ENCODE assay signal across 15 mouse cellular contexts in genomic region chr10:120911971-120912370, GRCm38 (mm10). TPM values are rescaled to one million over a fixed set of nuclear protein-coding genes. Genes with fewer than 3 reads are reported as not detected.
A peak's percentile ranks its signal among the peaks of the same experiment; 100 is the strongest.
DNase-seq lines count a peak whose midpoint lies in the region; ATAC-seq and TF ChIP-seq lines count a peak whose summit lies in the region.
"Had no signal": no experiment of that assay in that cellular context is flagged by ENCODE, and none has a peak within 500 bp of the region (broad histone marks: within the 10 kb centered on the region; RNA-seq: fewer than 3 reads in every experiment).

No protein-coding gene starts in this region.

- TF ChIP-seq POLR2A in ES-Bruce4 (IDR thresholded peaks at IDR 0.05; ENCODE audit: insufficient read depth, low read length): no peak

- DNase-seq in layer of hippocampus, adult 2 months (ENCODE audit: low spot score in 2 of 2): no peak
- DNase-seq in layer of hippocampus, adult 11-12 months (ENCODE audit: low spot score): no peak
- DNase-seq in A20 (ENCODE audit: low read depth, low spot score): peak; percentile 32
- DNase-seq in induced T-regulatory cell, adult 2 months (ENCODE audit: low read depth): peak; percentile 25
- no peak for DNase-seq in ovary, adult 18-20 months (ENCODE audit: low spot score)
- no peak for DNase-seq in layer of hippocampus, adult 8-10 months (ENCODE audit: low spot score in 2 of 2)
- DNase-seq: adrenal gland, adult 2 months; right cerebral cortex, adult 18-20 months had no signal

- H3K9me3 ChIP-seq in ES-Bruce4 (replicated peaks; ENCODE audit: control insufficient read depth, insufficient read depth, low read length, poor library complexity, severe bottlenecking): no peaks in the 10 kb centered on the region
- H3K9me3 ChIP-seq: heart, embryonic 15.5 days; neural tube, embryonic 15.5 days had no signal

- no peaks in the 10 kb centered on the region for H3K27me3 ChIP-seq in ES-Bruce4 (ENCODE audit: control insufficient read depth, insufficient read depth, low read length, poor library complexity, severe bottlenecking)
- H3K27me3 ChIP-seq: heart, embryonic 15.5 days; neural tube, embryonic 15.5 days had no signal

- no peak overlapping the region for H3K9ac ChIP-seq in ES-Bruce4 (ENCODE audit: low read depth, poor library complexity, severe bottlenecking)
- H3K9ac ChIP-seq: heart, embryonic 15.5 days; neural tube, embryonic 15.5 days had no signal

- no peaks in the 10 kb centered on the region for H3K36me3 ChIP-seq in ES-Bruce4 (ENCODE audit: control insufficient read depth, insufficient read depth, low read length, poor library complexity, severe bottlenecking)
- H3K36me3 ChIP-seq: heart, embryonic 15.5 days; neural tube, embryonic 15.5 days had no signal

- TF ChIP-seq CTCF in layer of hippocampus, adult 2 months (conservative IDR thresholded peaks at IDR 0.05): peak; percentile 61
- peak; percentile 31 for TF ChIP-seq CTCF in ES-Bruce4 (IDR thresholded peaks at IDR 0.05; ENCODE audit: low read depth, low read length)

- ATAC-seq in erythroblast, adult 5-6 weeks (replicated peaks; ENCODE audit: low FRiP score, poor library complexity, severe bottlenecking): no peak
- ATAC-seq: forebrain, embryonic 14.5 days; inflammation-experienced regulatory T-cells, adult 6 months; midbrain, embryonic 16.5 days had no signal

- no peak for TF ChIP-seq EP300 in ES-Bruce4 (IDR thresholded peaks at IDR 0.05; ENCODE audit: insufficient read depth, low read depth, low read length)

- 0 out of 2 replicates have a peak overlapping the region, but pooled peaks have one; percentile 2 for H3K27ac ChIP-seq in layer of hippocampus, adult 2 months
- no peak overlapping the region for H3K27ac ChIP-seq in ES-Bruce4 (ENCODE audit: insufficient read depth, low read length)
- H3K27ac ChIP-seq: heart, embryonic 15.5 days; neural tube, embryonic 15.5 days had no signal

- H3K4me1 ChIP-seq in ES-Bruce4 (ENCODE audit: control insufficient read depth, insufficient read depth, low read length): peaks cover 1% of the 10 kb centered on the region
- H3K4me1 ChIP-seq: neural tube, embryonic 15.5 days had no signal

- H3K4me3 ChIP-seq in layer of hippocampus, adult 2 months: no peak overlapping the region
- H3K4me3 ChIP-seq in ES-Bruce4 (ENCODE audit: low read depth, low read length): no peak overlapping the region
- H3K4me3 ChIP-seq: heart, embryonic 15.5 days; neural tube, embryonic 15.5 days had no signal

RNA-seq across cellular contexts. Expression of gene Msrb3, which starts 13.1 kb away (rescaled TPM):
- 1 to 10 TPM; 4.0 to 4.9 TPM for total RNA-seq in layer of hippocampus, adult 2 months (2021)
- polyA plus RNA-seq in ES-Bruce4 (2011; ENCODE audit: insufficient read depth, insufficient read length, low read depth, missing spikeins): 2.6 and 3.2 TPM in 2 replicates
- total RNA-seq in erythroblast, adult 5-6 weeks (2015; ENCODE audit: low replicate concordance): not detected in 2 replicates
- total RNA-seq in erythroblast, adult 5-6 weeks (2017; ENCODE audit: low replicate concordance): 0.09 and 1.3 TPM in 2 replicates
- 1 to 10 TPM; 3.7 to 5.1 (median 4.7) TPM for total RNA-seq in layer of hippocampus, adult 8-10 months (2022)

Comparison
In these comparisons a context has a peak if more than half of its experiments do, and no peak if none do; other contexts are left out.
1. DNase-seq: peak in A20 (single experiment) and induced T-regulatory cell, adult 2 months (single experiment); none in layer of hippocampus, adult 2 months (0 of 2), layer of hippocampus, adult 11-12 months (single experiment), ovary, adult 18-20 months (single experiment) and layer of hippocampus, adult 8-10 months (0 of 2).